Mouse (Mus musculus) megakaryocyte progenitor cell, adult 5-6 weeks (primary cell): Measurements from ENCODE around the gene Pde5a. TPM values are rescaled to one million over a fixed set of nuclear protein-coding genes. Genes with fewer than 3 reads are reported as not detected.
A peak's percentile ranks its signal among the peaks of the same experiment; 100 is the strongest.

ENCODE experiments used
- ATAC-seq: replicated peaks from 2 replicates; pipeline ENCODE4 v1.8.0; 2016; ENCODE audit warnings: mild to moderate bottlenecking, moderate TSS enrichment, inconsistent platforms; ENCODE audit not compliant: poor library complexity
- total RNA-seq, 2 experiments: library from RNA; stranded (forward) in 1 of 2; stranded (reverse) in 1 of 2; fragments of 157-497, 149-512 nt in 1 of 2; fragments of 200-1000 nt in 1 of 2; gene quantifications; 2 replicates each; pipeline versions ENCODE4 v1.2.3 to v1.2.4; 2015 to 2017

Gene Pde5a
- total RNA-seq (2015) (1.1 TPM in 2 replicates), total RNA-seq (2017) (1.2 and 1.3 TPM in 2 replicates)

DNA sequence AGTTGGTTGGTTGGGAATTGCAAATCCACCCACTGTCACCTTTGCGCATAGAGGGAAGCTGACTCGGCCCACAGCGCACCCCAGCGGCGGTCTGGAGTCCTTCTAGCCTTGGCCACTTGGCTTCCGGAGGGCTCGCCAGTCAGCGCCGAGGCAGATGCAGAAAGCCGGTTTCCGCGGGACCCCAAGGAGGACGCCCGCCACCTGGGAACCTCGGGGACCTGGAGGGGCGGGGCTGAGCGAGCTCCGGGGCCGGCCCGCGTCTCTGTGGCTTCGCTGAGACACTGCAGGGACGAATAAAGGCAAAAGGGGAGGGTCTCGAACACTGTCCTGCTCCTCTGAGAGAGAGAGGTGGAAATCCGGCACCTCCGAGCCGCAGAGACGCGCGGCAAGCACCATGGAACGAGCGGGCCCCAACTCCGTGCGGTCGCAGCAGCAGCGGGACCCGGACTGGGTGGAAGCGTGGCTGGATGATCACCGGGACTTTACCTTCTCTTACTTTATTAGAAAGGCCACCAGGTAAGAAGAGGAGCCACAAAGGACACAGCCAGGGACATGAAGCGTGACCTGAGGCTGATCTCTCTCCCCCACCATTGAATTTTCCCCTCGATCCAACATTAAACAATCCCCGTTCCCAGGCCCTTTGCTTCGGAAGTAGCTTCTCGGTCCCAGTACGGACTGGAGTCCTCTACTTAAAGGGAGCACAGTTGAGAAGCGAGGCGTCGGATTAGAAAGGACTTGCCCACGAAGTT, at the start of gene Pde5a:
Gene Pde5a (plus strand): TSS at position 96 of the 749 bp plus-strand sequence.
- peak; percentile 84 for ATAC-seq

DNA sequence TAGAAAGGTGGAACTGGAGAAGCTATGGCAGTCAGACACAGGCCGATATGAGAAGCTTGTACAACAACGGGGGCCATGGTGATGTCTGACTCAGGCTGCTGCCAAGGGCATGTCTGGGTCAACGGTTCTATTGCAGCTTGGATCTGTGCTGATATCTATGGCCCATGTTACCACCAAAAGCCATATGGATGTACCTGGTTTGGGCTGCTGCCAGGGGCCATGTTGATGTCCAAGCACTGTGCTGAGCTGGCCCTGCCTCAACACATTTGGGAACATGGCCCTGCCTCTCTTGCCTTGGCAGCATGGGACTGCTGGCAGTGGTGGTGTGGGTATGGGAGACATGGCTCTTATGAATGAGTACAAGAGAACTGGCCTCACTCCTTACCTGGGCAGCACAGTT, 47.9 kb upstream of the Pde5a start:
- ATAC-seq, result no peak

GRCm38 (mm10) chr3:122682352-122682751, 46.4 kb upstream of the Pde5a start:
- ATAC-seq, result no peak

GRCm38 (mm10) chr3:122684832-122685231, 43.9 kb upstream of the Pde5a start:
- no peak for ATAC-seq

DNA sequence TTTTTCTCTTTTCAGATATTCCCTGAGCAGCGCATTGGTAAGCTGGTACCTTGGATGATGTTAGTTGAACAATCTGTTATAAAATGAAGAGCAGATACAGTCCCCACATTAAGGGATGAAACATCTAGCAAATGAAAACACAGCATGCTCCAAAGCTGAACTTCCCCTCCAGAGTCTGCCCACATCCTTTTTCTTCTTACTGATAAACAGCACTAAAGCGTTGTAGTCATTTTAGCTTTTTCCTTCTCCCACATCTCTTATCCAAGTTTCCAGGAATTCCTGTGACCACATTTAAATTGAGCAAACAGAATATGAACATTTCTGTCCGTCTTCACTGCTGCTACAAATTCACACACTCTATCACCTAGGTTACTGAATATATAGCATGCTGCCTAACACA, 35.7 kb upstream of the Pde5a start:
- ATAC-seq, result 0 out of 2 replicates have a peak, but pooled peaks have one; percentile 26

DNA sequence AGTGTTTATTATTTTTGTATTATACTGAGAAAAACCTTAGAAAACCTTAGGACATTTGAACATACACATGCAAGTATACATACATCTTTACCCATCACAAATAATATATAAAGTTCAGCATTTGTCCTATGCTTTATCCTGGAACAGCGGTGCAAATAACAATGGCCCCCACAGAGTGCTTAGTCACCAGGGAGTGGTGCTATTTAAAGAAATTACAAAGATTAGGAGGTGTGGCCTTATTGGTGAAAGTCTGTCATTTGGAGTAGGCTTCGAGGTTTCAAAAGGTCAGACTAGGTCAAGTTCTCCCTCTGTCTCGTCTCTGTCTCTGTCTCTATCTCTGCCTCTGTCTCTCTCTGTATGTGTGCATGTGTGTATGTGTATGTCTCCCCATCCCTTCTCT, 32.9 kb upstream of the Pde5a start:
- peak; percentile 75 for ATAC-seq

DNA sequence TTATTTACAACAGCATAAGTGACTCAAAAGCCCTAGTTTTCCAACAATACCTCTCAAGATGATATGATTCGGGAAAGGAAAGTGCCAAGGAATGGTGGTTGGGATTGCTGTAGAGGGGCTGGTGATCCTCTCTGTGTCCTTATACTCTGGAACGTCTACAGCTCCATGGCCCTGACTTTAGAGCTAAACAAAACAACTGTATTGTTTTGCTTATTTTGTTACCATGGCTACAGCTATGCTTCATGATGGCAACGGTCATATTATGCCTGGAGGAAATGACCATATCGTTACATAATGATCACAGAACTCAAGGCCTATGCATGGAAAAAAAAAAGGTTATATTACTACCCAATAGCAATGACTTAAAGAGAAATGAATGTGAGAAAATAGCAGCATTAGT, 32.1 kb upstream of the Pde5a start:
- no peak for ATAC-seq

- peak; percentile 94 for ATAC-seq
Observed at GRCm38 (mm10) chr3:122704209-122704608, 24.5 kb upstream of the Pde5a start.

DNA sequence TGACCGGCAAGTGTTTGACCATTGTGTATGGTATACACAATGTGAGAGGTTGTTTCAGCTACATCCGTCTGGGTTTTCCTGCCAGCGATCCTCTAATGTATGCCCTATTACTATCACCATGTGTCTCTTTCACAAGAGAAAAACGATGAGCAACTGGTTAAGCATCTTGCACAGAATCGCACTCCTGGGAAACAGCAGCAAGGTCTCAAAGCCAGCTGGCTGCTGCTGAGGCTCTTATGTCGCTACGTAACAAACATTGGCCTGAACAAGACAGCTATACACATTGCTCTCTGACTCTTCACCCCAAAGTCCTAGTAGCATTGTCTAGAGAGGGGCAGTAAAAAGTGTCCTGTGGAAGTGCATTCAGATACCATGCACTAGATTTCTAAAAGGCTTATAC, 23.5 kb upstream of the Pde5a start:
- no peak for ATAC-seq

DNA sequence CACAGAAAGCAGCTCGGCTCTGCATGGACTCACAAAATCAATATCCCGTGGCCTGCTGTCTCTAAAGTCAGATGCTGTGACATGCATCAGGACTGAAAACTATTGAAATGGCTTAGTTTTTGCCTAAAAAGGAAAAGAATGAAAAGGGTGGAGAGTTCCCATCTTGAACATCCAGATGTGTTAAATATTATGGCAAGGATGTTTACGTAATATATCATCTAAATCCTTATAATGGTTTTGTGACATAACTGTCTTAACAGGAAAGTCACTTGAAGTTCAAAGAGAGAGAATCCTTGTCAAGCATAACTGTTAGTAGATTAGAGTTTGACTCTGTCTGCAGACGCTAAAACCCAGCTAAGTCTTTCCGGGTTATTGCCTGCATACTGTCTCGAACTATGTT, 20.3 kb upstream of the Pde5a start:
- no peak for ATAC-seq

GRCm38 (mm10) chr3:122710141-122710540, 18.6 kb upstream of the Pde5a start:
- ATAC-seq, result no peak

GRCm38 (mm10) chr3:122718631-122719030, 10.1 kb upstream of the Pde5a start:
- peak; percentile 37; the same call in 1 of the 2 replicates for ATAC-seq

DNA sequence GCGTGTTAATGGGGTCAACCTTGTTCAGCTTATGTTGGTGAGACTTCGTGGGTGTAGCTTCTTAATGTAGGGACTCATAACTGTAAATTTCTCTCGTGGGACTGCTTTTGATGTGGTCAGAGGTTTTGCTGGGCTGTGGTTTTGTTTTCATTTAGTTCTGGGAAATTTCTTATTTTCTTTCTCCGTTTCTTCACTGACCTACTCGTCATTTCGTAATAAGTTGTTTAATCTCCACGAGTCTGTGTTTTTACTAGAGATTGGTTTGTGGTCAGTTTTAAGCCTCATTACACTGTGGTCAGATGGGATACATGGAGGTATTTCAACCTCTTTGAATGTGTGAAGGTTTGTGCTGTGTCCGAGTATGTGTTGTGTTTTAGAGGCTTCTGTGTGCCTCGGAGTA, 7.2 kb upstream of the Pde5a start:
- ATAC-seq, result peak; percentile 29

- ATAC-seq, result peak; percentile 26; the same call in 1 of the 2 replicates
Observed at GRCm38 (mm10) chr3:122729601-122729959, 833 bp downstream of the Pde5a start.

DNA sequence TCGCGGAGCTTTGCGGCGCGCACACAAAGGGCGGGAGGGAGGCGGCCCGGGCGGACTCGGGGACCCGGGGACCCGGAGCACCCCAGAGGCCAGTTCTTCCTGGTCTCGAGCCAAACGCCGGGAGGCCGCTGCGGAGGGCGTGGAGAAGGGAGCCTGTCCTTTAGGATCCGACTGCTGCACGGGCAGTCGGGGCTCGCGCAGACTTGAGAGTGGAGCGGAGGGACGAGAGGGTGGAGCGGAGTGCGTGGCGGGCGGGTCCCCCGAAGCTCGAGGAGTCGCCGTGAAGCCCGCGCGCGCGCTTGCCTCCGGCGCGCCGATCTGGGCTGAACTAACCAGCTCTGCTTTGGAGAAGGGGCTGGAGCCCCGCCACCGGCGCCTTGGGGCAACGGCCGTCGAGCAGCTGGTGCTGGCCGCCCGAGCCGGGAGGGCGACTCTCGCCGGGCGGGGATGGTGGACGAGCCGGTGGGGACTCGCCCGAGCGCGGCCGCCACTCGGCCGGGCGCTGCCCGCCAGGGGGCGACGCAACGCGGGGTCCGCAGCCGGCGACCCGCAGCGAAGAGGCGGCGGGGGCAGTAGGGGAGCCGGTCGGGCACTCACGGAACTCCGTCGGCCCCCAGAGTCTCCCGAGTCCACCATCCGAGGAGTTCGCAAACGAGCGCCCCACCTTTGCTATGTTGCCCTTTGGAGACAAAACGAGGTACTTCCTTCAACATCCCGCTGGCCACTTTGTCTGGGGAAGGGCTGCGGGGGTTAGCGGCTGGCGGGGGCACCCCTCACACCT, 1.4 kb downstream of the Pde5a start:
- ATAC-seq, result peak; percentile 42

- no peak for ATAC-seq
Observed at GRCm38 (mm10) chr3:122730741-122731235, 2.0 kb downstream of the Pde5a start.

GRCm38 (mm10) chr3:122733806-122734205, 5.1 kb downstream of the Pde5a start:
- no peak for ATAC-seq

GRCm38 (mm10) chr3:122734329-122734728, 5.6 kb downstream of the Pde5a start:
- no peak for ATAC-seq

GRCm38 (mm10) chr3:122739460-122739859, 10.7 kb downstream of the Pde5a start:
- ATAC-seq, result no peak

- peak; percentile 52 for ATAC-seq
Observed at GRCm38 (mm10) chr3:122744265-122744664, 15.5 kb downstream of the Pde5a start.

DNA sequence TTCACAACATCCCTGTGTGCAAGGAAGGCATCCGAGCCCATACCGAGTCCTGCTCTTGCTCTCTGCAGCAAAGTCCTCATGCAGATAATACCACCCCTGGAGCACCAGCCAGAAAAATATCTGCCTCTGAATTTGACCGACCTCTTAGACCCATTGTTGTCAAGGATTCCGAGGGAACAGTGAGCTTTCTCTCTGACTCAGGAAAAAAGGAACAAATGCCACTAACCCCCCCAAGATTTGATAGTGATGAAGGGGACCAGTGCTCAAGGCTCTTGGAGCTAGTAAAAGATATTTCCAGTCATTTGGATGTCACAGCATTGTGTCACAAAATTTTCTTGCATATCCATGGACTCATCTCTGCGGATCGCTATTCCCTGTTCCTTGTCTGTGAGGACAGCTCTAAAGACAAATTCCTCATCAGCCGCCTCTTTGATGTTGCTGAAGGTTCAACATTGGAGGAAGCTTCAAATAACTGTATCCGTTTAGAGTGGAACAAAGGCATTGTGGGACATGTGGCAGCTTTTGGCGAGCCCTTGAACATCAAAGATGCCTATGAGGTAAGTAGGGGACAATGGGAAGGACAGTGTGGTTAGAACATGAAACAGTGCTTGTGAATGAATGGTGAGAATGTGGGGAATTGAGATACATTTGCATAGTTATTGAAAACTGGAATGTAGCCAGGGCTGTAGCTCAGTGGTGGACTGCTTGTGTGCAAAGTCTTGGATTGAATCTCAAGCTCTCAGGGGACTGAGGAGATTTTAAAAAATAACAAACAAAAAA, 19.4 kb downstream of the Pde5a start:
- ATAC-seq, result no peak
